Mouse (Mus musculus) cortical plate, adult 2 months (tissue): ENCODE measurements around the gene Ctnnd2.

Experiments
- CTCF ChIP-seq: fragments of 200-500 bp; IDR thresholded peaks from 2 replicates; pipeline ENCODE4 v1.5.1; 2011; ENCODE audit warnings: mild to moderate bottlenecking, control low read depth, low read length; ENCODE audit not compliant: insufficient read depth; ENCODE audit errors: extremely low read depth
- POLR2A ChIP-seq: fragments of 200-500 bp; IDR thresholded peaks from 2 replicates; pipeline ENCODE4 v1.6.1; 2011; ENCODE audit warnings: mild to moderate bottlenecking, low read length, control low read depth; ENCODE audit not compliant: insufficient read depth; ENCODE audit errors: extremely low read depth

- TF ChIP-seq POLR2A = no peak
- TF ChIP-seq CTCF = no peak
Observed at GRCm38 (mm10) chr15:30887559-30887958, 715.2 kb downstream of the Ctnnd2 start.
